In the genomic region with DNA sequence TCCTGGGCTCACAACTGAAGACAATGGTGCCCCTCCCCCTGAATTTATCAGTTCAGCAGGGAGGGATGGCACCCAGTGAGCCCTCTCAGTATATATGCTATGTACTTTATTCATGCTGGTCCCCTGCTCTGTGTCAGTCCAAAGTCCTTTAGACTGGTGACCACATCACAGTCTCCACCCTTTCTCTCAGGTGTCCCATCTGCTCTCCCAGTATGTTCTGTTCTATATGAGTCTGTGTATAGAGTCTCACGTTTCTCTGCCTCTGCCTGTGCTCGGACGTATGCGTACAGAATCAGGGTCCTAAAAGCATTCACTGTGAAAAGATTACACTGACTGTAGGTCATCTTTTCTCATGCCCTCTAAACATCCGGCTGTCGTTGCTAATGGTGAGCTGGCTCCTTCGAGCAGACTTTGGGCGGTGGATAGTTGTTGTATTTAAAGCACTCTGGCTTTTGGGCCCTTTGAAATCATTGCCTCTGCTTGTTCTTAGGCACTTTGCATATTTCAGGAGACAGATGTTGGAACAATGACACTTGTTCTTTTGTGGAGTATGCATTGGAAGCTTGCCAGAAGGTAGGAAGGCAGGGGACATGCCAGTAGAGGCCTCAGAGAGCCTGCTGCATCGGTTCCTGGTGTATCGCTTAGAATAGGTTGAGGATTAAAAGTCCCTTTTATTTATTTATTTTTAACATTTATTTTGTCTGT, we compare ENCODE assay signal across 9 mouse cellular contexts. TPM values are rescaled to one million over a fixed set of nuclear protein-coding genes. Genes with fewer than 3 reads are reported as not detected.
DNase-seq lines count a peak whose midpoint lies in the region; ATAC-seq and TF ChIP-seq lines count a peak whose summit lies in the region.
"Had no signal": no experiment of that assay in that cellular context is flagged by ENCODE, and none has a peak within 500 bp of the region (broad histone marks: within the 10 kb centered on the region; RNA-seq: fewer than 3 reads in every experiment).

No protein-coding gene starts in this region.

- WGBS in forebrain, embryonic 10.5 days = 74% methylated on average over 10 of the region's 10 CpGs
- 7% methylated on average over 10 of the region's 10 CpGs for WGBS in forebrain, embryonic 16.5 days
- WGBS in hindbrain, embryonic 15.5 days = 14% methylated on average over 10 of the region's 10 CpGs

- peaks cover 54% of the 10 kb centered on the region for H3K4me1 ChIP-seq in forebrain, embryonic 10.5 days
- H3K4me1 ChIP-seq in forebrain, embryonic 16.5 days (replicated peaks; ENCODE audit: control insufficient read depth, insufficient read depth, low read length) = peaks cover 7% of the 10 kb centered on the region
- peaks cover 6 to 14% of the 10 kb centered on the region in 2 experiments; a peak in 2 of 4 replicates for H3K4me1 ChIP-seq in ES-E14 (ENCODE audit: control insufficient read depth in 2 of 2, insufficient read depth in 2 of 2, low read length in 2 of 2, poor library complexity in 1 of 2)
- H3K4me1 ChIP-seq in hindbrain, embryonic 15.5 days (replicated peaks) = peaks cover 8% of the 10 kb centered on the region

- H3K36me3 ChIP-seq in forebrain, embryonic 10.5 days (replicated peaks) = peaks cover 44% of the 10 kb centered on the region
- H3K36me3 ChIP-seq in forebrain, embryonic 16.5 days (ENCODE audit: control insufficient read depth, insufficient read depth) = no peaks in the 10 kb centered on the region
- no peaks in the 10 kb centered on the region for H3K36me3 ChIP-seq in ES-E14 (ENCODE audit: control insufficient read depth, insufficient read depth, low read length, poor library complexity, severe bottlenecking)
- no peaks in the 10 kb centered on the region for H3K36me3 ChIP-seq in hindbrain, embryonic 15.5 days
- H3K36me3 ChIP-seq: stomach, embryonic 15.5 days had no signal

- no peaks in the 10 kb centered on the region for H3K27me3 ChIP-seq in forebrain, embryonic 10.5 days (ENCODE audit: poor library complexity, severe bottlenecking)
- no peaks in the 10 kb centered on the region for H3K27me3 ChIP-seq in forebrain, embryonic 16.5 days (replicated peaks; ENCODE audit: control insufficient read depth, insufficient read depth, low read length)
- H3K27me3 ChIP-seq in hindbrain, embryonic 15.5 days = no peaks in the 10 kb centered on the region
- H3K27me3 ChIP-seq: stomach, embryonic 15.5 days had no signal

- H3K4me3 ChIP-seq in forebrain, embryonic 10.5 days = no peak overlapping the region
- no peak overlapping the region for H3K4me3 ChIP-seq in forebrain, embryonic 16.5 days (replicated peaks; ENCODE audit: low read length)
- H3K4me3 ChIP-seq in ES-E14 (ENCODE audit: insufficient read depth in 1 of 2, low read depth in 1 of 2, low read length in 2 of 2, poor library complexity in 1 of 2, severe bottlenecking in 1 of 2) = no peak overlapping the region
- no peak overlapping the region for H3K4me3 ChIP-seq in hindbrain, embryonic 15.5 days
- H3K4me3 ChIP-seq: stomach, embryonic 15.5 days had no signal

- H3K27ac ChIP-seq in forebrain, embryonic 10.5 days = peak overlapping the region; percentile 64
- no peak overlapping the region for H3K27ac ChIP-seq in forebrain, embryonic 16.5 days (ENCODE audit: low read length)
- H3K27ac ChIP-seq in ES-E14 (ENCODE audit: insufficient read depth, low read depth, low read length, poor library complexity, severe bottlenecking) = no peak overlapping the region
- H3K27ac ChIP-seq in hindbrain, embryonic 15.5 days (replicated peaks) = no peak overlapping the region
- H3K27ac ChIP-seq: stomach, embryonic 15.5 days had no signal

- no peaks in the 10 kb centered on the region for H3K9me3 ChIP-seq in forebrain, embryonic 10.5 days
- no peaks in the 10 kb centered on the region for H3K9me3 ChIP-seq in forebrain, embryonic 16.5 days (ENCODE audit: control insufficient read depth, low read length)
- H3K9me3 ChIP-seq in ES-E14 (ENCODE audit: control insufficient read depth, insufficient read depth, low read depth, low read length) = no peaks in the 10 kb centered on the region
- no peaks in the 10 kb centered on the region for H3K9me3 ChIP-seq in hindbrain, embryonic 15.5 days
- H3K9me3 ChIP-seq: stomach, embryonic 15.5 days had no signal

- no peak overlapping the region for H3K9ac ChIP-seq in forebrain, embryonic 16.5 days (replicated peaks; ENCODE audit: low read depth, low read length)
- no peak overlapping the region for H3K9ac ChIP-seq in ES-E14 (ENCODE audit: insufficient read depth, low read depth, low read length, poor library complexity, severe bottlenecking)
- no peak overlapping the region for H3K9ac ChIP-seq in hindbrain, embryonic 15.5 days
- H3K9ac ChIP-seq: stomach, embryonic 15.5 days had no signal

- intact Hi-C loops in left cerebral cortex, postnatal 36 days (cut with DNase I) = no loop called here

- no peak for DNase-seq in forebrain, embryonic 10.5 days (ENCODE audit: extremely low spot score, low spot score)
- DNase-seq in left cerebral cortex, adult 9 months (ENCODE audit: low spot score in 2 of 2) = peak; percentile 12 to 27
- no peak for DNase-seq in left cerebral cortex, postnatal 36 days (ENCODE audit: low spot score in 2 of 2)
- DNase-seq in ES-E14 (ENCODE audit: low read depth, low spot score) = peak; percentile 56
- no peak for DNase-seq in spleen, adult 18-20 months
- no peak for DNase-seq in spleen, adult 12 weeks (ENCODE audit: low spot score)

- ATAC-seq in forebrain, embryonic 16.5 days = no peak; the same call in 1 of the 2 replicates
- ATAC-seq in hindbrain, embryonic 15.5 days (ENCODE audit: low FRiP score, low read depth) = peak; percentile 27; the same call in 1 of the 2 replicates

- in situ Hi-C loops in ES-E14 (cut with MboI; ENCODE audit: low sequenced_read_pairs in 2 of 2, unreplicated experiment in 2 of 2) = no loop called here

- H3K4me2 ChIP-seq in forebrain, embryonic 16.5 days (ENCODE audit: low read length) = no peak overlapping the region
- H3K4me2 ChIP-seq in hindbrain, embryonic 15.5 days = no peak overlapping the region
- H3K4me2 ChIP-seq: stomach, embryonic 15.5 days had no signal

TF ChIP-seq in ES-E14, 5 proteins besides CTCF, POLR2A, EP300 and RAD21:
- TF ChIP-seq HCFC1 (IDR thresholded peaks at IDR 0.05; ENCODE audit: borderline replicate concordance, insufficient read depth, low read length) (no peak), MAFK (IDR thresholded peaks at IDR 0.05; ENCODE audit: insufficient read depth, low read depth, low read length) (no peak), CHD2 (IDR thresholded peaks at IDR 0.05; ENCODE audit: low read depth, low read length) (no peak), ZC3H11A (IDR thresholded peaks at IDR 0.05; ENCODE audit: borderline replicate concordance, low read depth, low read length) (no peak), ZNF384 (IDR thresholded peaks at IDR 0.05; ENCODE audit: low read depth, low read length) (no peak)

RNA-seq across cellular contexts. Expression of a gene that starts 27.5 kb away (rescaled TPM):
- 10.1 and 11.5 TPM in 2 replicates for polyA plus RNA-seq in forebrain, embryonic 10.5 days (2016; fragmentation: Nextera tagmentation; extraction: Ambion mirVana)
- polyA plus RNA-seq in forebrain, embryonic 16.5 days (2015; fragmentation: Nextera tagmentation; extraction: Ambion mirVana) = 0.19 and 0.21 TPM in 2 replicates
- 1 to 10 TPM in 1 of 2 experiments, under 1 TPM in 1; 0.96 to 1.4 TPM for total RNA-seq in left cerebral cortex, postnatal 36 days (2021)
- 28.8 and 31.1 TPM in 2 replicates for total RNA-seq in ES-E14 (2012; rRNA removed)
- polyA plus RNA-seq in hindbrain, embryonic 15.5 days (2015; fragmentation: Nextera tagmentation; extraction: Ambion mirVana) = 0.41 and 0.49 TPM in 2 replicates

Comparison
In these comparisons a context has a peak if more than half of its experiments do, and no peak if none do; other contexts are left out.
1. DNase-seq: peak in left cerebral cortex, adult 9 months (2 of 2) and ES-E14 (single experiment); none in forebrain, embryonic 10.5 days (single experiment), left cerebral cortex, postnatal 36 days (0 of 2), spleen, adult 18-20 months (0 of 2) and spleen, adult 12 weeks (single experiment).